Mouse (Mus musculus): Measurements from ENCODE around the gene Pym1. TPM values are rescaled to one million over a fixed set of nuclear protein-coding genes. Genes with fewer than 3 reads are reported as not detected.
"Not testable (repeated sequence)": the region's sequence is repeated elsewhere in the genome, so short reads cannot be mapped to it uniquely, and the experiment has no call there.

The Pym1 gene
- 10.9 and 11.7 TPM in 2 replicates for polyA plus RNA-seq (2012)

DNA sequence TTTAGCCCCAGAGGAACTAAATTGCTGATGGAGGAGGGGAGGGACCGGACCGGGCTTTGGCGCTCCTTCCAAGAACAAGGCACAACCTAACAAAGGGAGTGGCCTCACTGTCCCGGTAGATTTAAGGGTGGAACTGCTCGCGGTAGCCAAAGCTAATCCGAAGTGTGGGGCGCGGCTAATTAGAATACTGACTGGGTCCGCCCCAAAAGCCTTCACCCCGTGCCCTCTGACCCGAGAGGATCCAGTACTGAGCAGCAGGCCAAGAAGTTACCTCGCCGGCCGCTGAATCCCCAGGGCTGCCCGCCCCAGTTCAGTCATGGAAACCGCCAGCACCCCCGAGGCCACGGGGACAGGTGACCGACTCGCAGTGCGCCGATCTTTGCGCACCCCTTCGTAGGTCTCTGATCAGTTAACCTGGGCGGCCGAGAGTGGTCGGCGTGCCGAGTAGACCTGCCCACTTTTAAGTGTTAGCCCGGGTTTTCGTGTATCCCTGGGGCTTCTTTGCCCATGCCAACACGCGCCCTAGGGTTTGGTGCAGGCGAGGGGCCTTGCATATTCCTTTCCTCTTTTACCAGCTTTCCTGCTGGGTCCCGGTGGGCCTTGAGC lies at the start of gene Pym1:
Pym1 (plus strand) TSS at position 244 of the 606 bp plus-strand sequence.
- Histone ChIP-seq H3K27me3 (ENCODE audit: control insufficient read depth) (peaks cover 40% of the 10 kb centered on the region), H3K4me3 (replicated peaks) (peak within 1 kb of the TSS; percentile 94), H3K9me3 (ENCODE audit: control insufficient read depth, low read length) (peaks cover 2% of the 10 kb centered on the region; the same call in 1 of the 2 replicates), H3K36me3 (ENCODE audit: control insufficient read depth) (peaks cover 18% of the 10 kb centered on the region), H3K4me1 (ENCODE audit: control insufficient read depth) (peaks cover 48% of the 10 kb centered on the region)
- TF ChIP-seq GATA1 (IDR thresholded peaks at IDR 0.05; ENCODE audit: low read length) (no peak), TAL1 (IDR thresholded peaks at IDR 0.05; ENCODE audit: low read length) (no peak)

DNA sequence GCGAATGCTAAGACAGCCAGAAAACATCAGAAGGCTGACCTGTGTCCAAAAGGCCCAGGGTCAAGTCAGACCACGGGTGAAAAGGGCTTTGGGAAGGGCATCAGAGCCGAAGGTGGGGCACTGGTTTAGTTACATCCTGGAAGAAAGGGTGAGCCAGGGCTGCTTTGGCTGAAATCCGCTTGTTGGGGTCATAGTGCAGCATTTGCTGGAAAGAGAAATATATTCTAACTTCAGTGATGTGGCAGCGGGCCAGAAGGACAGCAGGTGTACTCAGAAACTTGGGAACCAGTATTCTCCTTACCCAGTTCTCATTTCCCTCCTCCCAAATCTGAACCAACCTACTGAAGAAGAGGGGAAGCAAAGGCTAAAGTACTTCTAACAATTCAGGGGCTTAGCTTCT lies 48.7 kb upstream of the Pym1 start:
- Histone ChIP-seq H3K27me3 (ENCODE audit: control insufficient read depth) (no peaks in the 10 kb centered on the region), H3K9me3 (ENCODE audit: control insufficient read depth, low read length) (peaks cover 2% of the 10 kb centered on the region; the same call in 1 of the 2 replicates), H3K4me3 (replicated peaks) (no peak overlapping the region), H3K4me1 (ENCODE audit: control insufficient read depth) (peaks cover 67% of the 10 kb centered on the region), H3K36me3 (ENCODE audit: control insufficient read depth) (peaks cover 72% of the 10 kb centered on the region)
- TF ChIP-seq GATA1 (IDR thresholded peaks at IDR 0.05; ENCODE audit: low read length) (no peak), TAL1 (IDR thresholded peaks at IDR 0.05; ENCODE audit: low read length) (no peak)

DNA sequence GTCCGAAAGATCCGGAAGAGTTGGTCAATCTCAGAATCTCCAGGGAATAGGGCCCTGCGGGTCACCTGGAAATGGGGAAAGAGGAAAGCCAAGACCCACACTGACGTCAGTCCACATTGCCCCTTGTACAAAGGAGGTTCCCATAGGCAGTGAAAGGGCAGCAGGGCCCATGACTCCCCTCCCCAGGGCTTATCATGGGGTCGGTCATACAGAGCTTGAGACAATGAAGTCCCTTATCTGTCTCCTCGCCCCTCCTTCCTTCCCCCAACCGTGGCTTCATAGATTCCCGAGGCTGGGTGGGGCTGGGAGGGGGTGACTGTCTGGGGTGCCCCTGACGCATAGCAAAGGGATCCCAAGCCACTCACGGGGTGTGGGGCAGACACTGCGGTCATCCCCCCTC lies 48.1 kb upstream of the Pym1 start:
- Histone ChIP-seq H3K36me3 (ENCODE audit: control insufficient read depth) (peaks cover 68% of the 10 kb centered on the region), H3K4me1 (ENCODE audit: control insufficient read depth) (peaks cover 68% of the 10 kb centered on the region)
- TF ChIP-seq TAL1 (IDR thresholded peaks at IDR 0.05; ENCODE audit: low read length) (no peak), GATA1 (IDR thresholded peaks at IDR 0.05; ENCODE audit: low read length) (no peak)

DNA sequence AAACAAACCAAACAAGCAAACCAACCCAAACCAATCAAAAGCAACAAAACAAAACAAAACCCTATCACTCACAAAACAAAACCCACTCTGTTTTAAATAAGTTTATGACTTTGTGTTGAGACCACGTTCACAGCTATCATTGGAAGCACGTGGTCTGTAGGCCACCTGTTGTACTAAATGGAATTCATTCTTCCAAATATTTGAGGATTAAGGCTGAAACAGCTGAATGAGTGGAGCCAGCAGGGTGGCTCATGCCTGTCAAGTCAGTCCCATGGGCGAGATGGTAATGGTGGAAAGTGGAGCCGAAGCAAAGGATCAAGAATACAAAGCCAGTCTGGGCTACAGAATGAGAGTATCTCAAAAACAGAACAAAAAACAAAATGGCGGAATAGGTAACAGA lies 47.0 kb upstream of the Pym1 start:
- Histone ChIP-seq H3K9me3 (ENCODE audit: control insufficient read depth, low read length) (peaks cover 2% of the 10 kb centered on the region; the same call in 1 of the 2 replicates), H3K4me1 (ENCODE audit: control insufficient read depth) (peaks cover 64% of the 10 kb centered on the region), H3K36me3 (ENCODE audit: control insufficient read depth) (peaks cover 68% of the 10 kb centered on the region), H3K4me3 (replicated peaks) (no peak overlapping the region), H3K27me3 (ENCODE audit: control insufficient read depth) (no peaks in the 10 kb centered on the region)
- no peak for TF ChIP-seq TAL1 (IDR thresholded peaks at IDR 0.05; ENCODE audit: low read length)

More for the DNA sequence above, 48.1 kb upstream of the Pym1 start:
- H3K4me3 ChIP-seq (replicated peaks): no peak overlapping the region
- peaks cover 2% of the 10 kb centered on the region; the same call in 1 of the 2 replicates for H3K9me3 ChIP-seq (ENCODE audit: control insufficient read depth, low read length)
- H3K27me3 ChIP-seq (ENCODE audit: control insufficient read depth): no peaks in the 10 kb centered on the region

DNA sequence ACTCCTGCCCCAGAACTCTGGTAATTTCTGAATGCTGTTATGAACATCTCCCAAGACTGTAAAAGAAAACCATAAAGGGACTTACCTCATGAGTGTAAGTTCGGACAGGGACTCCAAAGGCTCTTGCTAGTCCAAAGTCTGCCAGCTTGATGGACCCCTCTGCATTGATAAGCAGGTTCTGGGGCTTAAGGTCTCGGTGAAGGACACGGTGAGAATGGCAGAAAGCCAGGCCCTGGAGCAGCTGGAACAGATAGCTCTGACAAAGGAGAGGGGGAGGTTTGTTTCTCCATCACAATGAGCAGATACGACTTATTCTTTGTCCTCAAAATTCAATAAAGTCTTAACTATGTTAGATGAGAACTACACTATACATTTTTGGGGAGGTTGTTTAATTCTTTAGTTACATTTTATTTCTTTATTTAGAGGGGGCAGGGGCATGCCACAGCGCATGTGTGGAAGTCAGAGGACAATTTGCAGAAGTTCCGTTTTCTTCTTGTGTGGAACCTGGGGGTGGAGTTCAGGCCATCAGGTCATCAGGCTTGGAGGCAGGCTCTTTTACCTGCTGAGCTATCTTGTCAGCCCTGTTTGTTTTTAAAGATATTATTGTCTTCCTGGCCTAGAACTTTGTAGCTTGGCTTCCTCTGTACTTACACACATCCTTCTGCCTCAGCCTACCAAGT lies 45.2 kb upstream of the Pym1 start:
- TF ChIP-seq GATA1 (IDR thresholded peaks at IDR 0.05; ENCODE audit: low read length): no peak
- no peak for TF ChIP-seq TAL1 (IDR thresholded peaks at IDR 0.05; ENCODE audit: low read length)
- Histone ChIP-seq H3K4me1 (ENCODE audit: control insufficient read depth) (peaks cover 62% of the 10 kb centered on the region), H3K36me3 (ENCODE audit: control insufficient read depth) (peaks cover 60% of the 10 kb centered on the region), H3K27me3 (ENCODE audit: control insufficient read depth) (no peaks in the 10 kb centered on the region), H3K4me3 (replicated peaks) (peak overlapping the region; percentile 39), H3K9me3 (ENCODE audit: control insufficient read depth, low read length) (no peaks in the 10 kb centered on the region)

DNA sequence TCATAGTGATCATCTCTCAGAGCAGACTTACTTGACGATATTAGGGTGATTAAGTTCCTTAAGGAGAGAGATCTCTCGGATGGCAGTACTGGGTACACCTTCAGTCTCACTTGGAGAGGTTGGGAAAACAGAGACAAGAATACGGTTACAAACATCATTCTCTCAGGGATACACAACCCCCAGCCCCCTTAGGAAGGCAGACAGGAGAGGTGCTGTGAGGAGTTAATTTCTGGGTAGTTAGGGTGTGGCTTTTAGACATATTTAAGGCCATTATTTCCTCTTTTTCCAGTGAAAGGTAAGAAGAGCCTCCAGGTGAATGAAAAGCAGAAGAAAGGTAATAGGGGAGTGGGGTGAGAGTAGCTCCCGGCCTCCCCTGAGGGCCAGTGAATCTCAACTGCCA lies 43.8 kb upstream of the Pym1 start, which contains the start of gene Pmel:
Pmel (plus strand) TSS at position 301 of the 400 bp plus-strand sequence.
- H3K27me3 ChIP-seq (ENCODE audit: control insufficient read depth): no peaks in the 10 kb centered on the region
- peaks cover 48% of the 10 kb centered on the region for H3K36me3 ChIP-seq (ENCODE audit: control insufficient read depth)
- H3K4me1 ChIP-seq (ENCODE audit: control insufficient read depth): peaks cover 56% of the 10 kb centered on the region
- H3K4me3 ChIP-seq (replicated peaks): peak within 1 kb of the TSS; percentile 97
- H3K9me3 ChIP-seq (ENCODE audit: control insufficient read depth, low read length): no peaks in the 10 kb centered on the region
- TF ChIP-seq TAL1 (IDR thresholded peaks at IDR 0.05; ENCODE audit: low read length): no peak
- no peak for TF ChIP-seq GATA1 (IDR thresholded peaks at IDR 0.05; ENCODE audit: low read length)

DNA sequence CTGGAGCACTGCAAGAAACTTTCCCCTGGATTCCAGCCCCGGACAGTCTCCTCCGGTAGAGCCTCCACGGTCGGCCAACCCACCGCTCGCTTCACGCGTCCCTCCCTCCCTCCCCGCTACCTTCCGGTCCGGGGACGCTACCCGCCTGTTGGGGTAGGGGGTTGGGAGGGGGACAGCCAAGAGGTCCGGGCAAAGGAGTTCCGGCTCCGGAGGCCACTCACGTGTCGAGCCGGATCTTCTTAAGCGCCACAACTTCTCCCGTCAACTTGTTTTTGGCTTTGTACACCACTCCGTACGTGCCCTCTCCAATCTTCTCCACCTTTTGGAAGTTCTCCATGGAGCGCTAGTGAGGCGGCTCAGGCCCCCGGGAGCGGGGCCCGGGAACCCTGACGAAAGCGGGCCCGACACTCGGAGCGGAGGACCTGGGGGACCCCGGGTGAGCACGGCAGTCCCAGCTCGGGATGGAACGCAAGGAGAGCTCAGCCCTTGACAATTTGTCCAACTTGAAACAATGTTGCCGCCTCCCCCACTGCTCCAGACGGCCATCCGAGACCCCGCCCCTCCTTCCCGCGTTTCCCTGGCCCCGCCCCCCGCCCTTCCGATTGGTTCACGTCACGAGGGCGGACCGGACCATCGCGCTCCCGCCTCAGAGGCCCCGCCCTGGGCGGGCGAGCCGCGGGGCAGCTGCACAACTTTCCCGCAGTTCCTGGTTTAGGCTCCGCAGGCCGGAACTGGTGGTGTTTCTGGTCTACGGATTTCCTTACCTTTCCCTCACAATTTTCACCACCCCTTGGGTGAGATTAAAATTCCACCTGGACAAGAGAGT lies 43.0 kb upstream of the Pym1 start, which contains the start of gene Cdk2:
Cdk2 (minus strand) TSS at position 541 of the 826 bp plus-strand sequence.
- no peaks in the 10 kb centered on the region for H3K9me3 ChIP-seq (ENCODE audit: control insufficient read depth, low read length)
- no peak for TF ChIP-seq TAL1 (IDR thresholded peaks at IDR 0.05; ENCODE audit: low read length)
- H3K4me1 ChIP-seq (ENCODE audit: control insufficient read depth): peaks cover 49% of the 10 kb centered on the region
- H3K4me3 ChIP-seq (replicated peaks): peak within 1 kb of the TSS; percentile 97
- H3K27me3 ChIP-seq (ENCODE audit: control insufficient read depth): no peaks in the 10 kb centered on the region
- peaks cover 40% of the 10 kb centered on the region for H3K36me3 ChIP-seq (ENCODE audit: control insufficient read depth)

DNA sequence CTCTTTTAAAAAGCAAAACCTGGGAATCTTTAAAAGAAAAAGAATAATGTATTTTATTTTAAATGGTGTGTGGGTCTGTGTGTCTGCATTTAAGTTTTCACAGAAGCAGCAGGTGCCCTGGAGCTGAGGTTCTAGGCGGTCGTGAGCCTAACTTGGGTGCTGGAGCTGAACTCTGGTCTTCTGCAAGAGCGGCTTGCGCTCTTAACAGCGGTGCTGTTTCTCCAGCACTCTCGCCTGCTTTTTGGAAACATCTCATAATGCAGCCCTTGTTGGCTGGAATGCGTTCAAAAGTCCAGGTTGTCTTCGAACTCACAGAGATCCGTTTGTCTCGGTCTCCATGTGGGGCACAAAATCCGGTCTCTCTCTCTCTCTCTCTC lies 42.4 kb upstream of the Pym1 start:
- H3K4me3 ChIP-seq (replicated peaks): peak overlapping the region; percentile 97
- no peaks in the 10 kb centered on the region for H3K9me3 ChIP-seq (ENCODE audit: control insufficient read depth, low read length)
- H3K36me3 ChIP-seq (ENCODE audit: control insufficient read depth): peaks cover 34% of the 10 kb centered on the region
- peaks cover 44% of the 10 kb centered on the region for H3K4me1 ChIP-seq (ENCODE audit: control insufficient read depth)
- H3K27me3 ChIP-seq (ENCODE audit: control insufficient read depth): no peaks in the 10 kb centered on the region
- TF ChIP-seq GATA1 (IDR thresholded peaks at IDR 0.05; ENCODE audit: low read length): no peak
- TF ChIP-seq TAL1 (IDR thresholded peaks at IDR 0.05; ENCODE audit: low read length): no peak

DNA sequence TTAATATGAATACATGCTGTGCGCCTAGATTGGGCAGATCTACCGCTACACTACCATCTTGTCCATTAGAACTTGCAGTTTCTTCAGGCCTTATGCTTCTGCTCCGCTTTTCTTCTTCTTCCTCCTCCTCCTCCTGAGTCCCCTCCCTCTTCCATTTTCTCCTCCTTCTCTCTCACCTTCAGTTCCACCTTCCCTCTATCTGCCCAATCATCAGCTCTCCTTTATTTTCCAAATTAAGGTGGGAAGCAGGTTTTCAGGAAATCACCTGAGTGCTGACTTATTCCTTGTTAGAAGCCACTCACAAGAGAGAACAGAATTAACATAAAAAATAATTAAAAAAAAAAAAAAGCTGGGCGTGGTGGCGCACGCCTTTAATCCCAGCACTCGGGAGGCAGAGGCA lies 36.4 kb upstream of the Pym1 start:
- H3K36me3 ChIP-seq (ENCODE audit: control insufficient read depth); H3K27me3 ChIP-seq (ENCODE audit: control insufficient read depth); H3K4me1 ChIP-seq (ENCODE audit: control insufficient read depth); H3K4me3 ChIP-seq (replicated peaks); H3K9me3 ChIP-seq (ENCODE audit: control insufficient read depth, low read length): not testable (repeated sequence)
